Mouse (Mus musculus) left cerebral cortex, adult 9 months (tissue): ENCODE data around the gene Kmt2a.

Experiments
- DNase-seq, 2 experiments: peaks; one replicate each; pipeline ENCODE4 v3.0.0; 2022; ENCODE audit warnings: low spot score in 2 of 2

Kmt2a gene

DNA sequence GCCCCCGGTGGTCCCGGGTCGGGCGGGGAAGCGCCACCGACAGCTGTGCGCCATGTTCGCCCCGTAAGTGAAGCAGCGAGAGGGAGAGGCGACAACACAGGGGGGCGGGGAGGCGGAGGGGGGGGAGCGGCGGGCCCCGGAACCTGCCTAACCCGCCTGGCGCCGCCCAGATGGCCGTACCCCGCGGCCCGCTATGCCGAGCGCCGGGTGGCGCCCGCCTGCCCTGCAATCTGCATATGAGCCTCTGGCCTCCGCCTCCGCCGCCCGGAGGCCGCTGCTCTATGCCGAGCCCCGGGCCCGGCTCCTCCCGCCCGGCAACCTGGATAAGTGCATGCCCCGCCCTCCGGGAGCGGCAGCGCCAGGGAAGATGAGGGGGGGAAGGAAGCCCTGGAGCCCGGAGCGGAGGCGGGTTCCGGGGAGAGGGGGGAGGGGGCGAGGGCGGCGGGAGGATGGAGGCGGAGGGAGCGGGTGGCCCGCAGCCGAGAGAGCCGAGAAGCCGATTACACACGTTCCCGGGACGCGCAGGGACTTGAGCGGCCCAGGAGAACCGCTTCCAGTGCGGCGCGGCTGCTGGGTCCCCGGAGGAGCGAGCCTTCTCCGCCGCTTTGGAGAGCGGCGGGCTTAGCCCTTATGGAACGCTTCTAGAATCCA is at the start of gene Kmt2a:
Kmt2a (minus strand) TSS at position 76 of the 651 bp plus-strand sequence.
- DNase-seq: peak; percentile 94 to 98

DNA sequence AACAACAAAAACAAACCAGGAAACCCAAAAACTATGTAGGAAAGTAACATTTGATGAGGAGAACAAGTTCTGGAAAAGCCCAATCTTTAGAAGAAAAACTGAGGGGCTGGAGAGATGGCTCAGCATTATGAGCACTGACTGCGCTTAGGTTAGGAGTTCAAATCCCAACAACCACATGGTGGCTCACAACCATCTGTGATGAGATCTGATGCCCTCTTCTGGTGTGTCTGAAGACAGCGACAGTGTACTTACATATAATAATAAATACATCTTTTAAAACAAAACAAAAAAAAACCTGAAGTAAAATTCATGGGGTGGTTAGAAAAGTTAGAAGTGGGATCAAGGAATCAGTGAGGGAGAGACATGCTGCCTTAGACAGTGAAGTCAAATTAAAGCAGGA is 40.4 kb upstream of the Kmt2a start:
- no peak for DNase-seq

DNA sequence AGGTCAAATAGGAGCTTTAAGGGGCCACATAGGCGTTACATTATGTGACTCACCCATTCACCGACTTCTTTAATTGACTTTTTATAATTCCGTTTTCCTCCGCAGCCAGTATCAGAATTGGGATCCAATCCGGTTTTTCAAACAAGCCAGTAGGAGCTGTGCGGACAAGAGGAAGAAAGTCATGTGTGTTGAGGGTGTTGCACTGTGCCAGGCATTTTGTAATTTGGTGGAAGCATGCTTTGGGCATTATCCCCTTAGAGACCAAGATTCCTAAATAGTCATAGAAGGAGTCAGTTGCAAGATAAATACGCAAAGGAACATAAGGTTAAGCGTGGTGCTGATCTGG is 40.0 kb upstream of the Kmt2a start:
- no peak for DNase-seq

DNA sequence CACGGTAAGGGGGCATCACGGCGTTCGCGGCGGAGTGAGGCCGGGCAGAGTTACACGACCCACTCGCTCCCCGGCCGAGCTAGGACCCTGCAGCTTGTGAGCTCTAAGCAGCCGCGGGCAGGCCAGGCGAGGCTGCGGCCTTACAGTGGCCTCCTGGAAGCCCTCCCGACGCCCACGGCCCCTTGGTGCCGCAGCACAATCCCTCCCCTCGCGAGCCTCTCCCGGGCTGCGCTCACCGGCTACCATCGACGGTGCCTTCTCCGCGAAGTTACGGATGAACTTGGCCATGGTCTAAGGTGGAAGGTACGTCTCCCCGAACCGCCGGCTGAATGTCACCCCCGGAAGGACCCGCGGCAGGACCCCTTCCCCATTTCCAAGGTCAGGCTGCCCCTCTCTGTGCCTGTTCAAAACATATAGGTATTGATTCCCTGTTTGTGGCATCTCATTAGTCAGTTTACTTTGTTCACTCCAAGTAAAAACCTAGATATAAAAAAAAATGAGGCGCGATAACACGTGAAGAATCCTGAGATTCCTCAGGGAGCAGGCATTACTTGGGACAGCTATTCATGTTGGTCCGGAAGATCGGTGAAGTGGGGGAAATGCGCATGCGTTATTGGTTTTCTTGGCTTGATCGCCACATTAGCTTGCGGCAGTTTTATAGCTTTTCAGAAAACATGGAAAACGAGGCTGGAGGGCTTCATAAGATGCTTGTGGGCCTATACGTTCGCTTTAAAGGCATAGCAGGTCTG is 39.5 kb upstream of the Kmt2a start, which contains the start of gene Atp5l:
Atp5l (minus strand) TSS at position 369 of the 749 bp plus-strand sequence.
- peak; percentile 80 to 91 for DNase-seq

DNA sequence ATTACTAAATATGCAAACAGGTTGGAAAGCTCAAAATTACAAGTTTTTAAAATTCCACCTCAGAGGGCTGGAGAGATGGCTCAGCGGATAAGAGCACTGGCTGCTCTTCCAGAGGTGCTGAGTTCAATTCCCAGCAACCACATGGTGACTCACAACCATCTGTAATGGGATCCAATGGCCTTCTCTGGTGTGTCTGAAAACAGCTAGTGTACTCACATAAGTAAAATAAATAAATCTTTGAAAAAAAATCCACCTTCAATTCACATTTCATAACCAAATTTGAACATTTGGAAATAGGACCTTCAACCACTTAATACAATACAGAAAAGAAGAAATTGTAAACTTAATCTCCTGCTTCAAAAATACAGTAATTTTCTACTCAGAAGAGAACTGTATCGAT is 38.5 kb upstream of the Kmt2a start:
- no peak for DNase-seq

DNA sequence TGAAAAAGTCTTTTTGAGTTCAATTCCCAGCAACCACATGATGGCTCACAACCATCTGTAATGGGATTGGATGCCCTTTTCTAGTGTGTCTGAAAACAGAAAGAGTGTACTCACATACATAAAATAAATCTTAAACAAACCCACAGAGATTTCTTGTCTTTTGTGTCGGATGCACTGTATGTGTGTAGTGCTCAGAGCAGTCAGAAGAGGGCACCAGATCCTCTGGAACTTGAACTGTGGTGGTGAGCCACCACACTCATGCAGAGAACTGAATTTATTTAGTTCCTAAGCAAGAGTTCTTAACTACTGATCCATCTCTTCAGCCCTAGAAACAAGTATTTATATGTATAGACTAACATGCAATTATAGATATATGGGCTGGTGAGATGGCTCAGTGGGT is 35.1 kb upstream of the Kmt2a start:
- peak in 1 of 2 experiments; percentile 24 for DNase-seq

DNA sequence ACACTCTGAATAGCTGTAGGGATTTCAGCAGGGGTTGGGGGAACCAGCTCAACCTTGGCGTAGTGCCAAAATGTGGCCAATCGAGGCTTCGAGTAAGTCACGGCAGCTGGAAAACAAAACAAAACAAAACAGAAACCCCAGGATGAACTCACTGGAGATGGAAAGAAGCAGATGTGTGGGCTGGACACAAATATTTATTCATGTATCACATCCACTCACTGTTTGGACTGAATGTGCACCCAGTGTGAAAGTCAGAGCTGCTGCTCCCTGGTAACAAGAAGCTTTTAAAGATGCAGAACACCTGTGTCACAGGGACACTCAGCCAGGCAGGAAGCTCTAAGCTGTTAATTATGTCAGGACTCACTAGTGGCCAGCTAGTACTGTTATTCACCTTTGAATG is 33.6 kb upstream of the Kmt2a start:
- DNase-seq: no peak

DNA sequence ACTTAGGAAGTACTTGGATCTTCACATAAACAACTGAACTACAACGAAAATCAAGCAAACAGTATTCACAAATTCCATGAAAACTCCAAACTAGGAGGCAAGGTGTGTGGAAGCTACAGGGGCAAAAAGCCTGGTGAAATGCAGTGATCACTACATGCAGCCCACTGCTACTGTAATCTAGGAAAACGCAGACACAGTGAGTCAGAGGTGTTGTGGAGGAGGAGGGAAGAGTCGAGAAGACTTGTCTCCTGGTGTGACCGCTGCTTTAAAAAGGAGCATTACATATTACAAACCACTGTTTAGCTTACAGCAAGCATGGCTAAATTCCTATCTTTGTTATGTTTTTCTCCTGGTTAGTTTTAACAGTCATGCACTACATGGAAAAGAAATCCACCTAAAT is 30.3 kb upstream of the Kmt2a start:
- DNase-seq: no peak

DNA sequence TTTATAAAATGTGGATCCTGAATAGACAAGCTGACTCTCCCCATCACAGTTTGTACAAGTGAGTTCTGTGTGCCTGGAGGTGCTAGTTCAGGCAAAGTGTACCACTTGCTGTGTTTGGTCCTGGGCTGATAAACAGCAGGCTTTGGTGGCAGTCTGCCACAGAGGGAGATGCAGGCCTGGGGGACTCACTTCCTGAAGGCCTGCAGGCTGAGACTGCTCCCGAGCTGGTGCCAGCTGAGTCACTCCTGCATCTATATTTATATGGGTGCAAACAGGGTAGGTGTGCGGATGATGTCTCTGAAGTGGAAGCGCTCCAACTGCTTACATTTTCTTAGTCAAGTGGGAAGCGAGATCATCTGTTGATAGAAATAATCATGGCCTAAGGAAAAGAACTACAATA is 24.5 kb upstream of the Kmt2a start:
- peak; percentile 77 to 87 for DNase-seq

DNA sequence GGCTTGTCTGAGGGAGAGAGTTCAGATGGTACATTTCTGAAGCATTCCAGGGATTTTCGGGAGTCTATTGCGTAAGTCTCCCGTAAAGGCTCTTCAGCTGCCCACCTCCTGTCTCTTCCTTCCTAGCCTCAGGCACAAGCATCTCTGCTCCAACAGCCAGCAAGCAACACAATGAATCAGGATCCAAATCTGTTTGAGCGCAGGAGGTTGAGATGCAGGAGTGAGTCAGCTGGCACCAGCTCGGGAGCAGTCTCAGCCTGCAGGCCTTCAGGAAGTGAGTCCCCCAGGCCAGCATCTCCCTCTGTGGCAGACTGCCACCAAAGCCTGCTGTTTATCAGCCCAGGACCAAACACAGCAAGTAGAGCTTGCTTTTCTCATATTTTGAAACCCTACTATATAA is 23.9 kb upstream of the Kmt2a start:
- peak; percentile 85 to 92 for DNase-seq

DNA sequence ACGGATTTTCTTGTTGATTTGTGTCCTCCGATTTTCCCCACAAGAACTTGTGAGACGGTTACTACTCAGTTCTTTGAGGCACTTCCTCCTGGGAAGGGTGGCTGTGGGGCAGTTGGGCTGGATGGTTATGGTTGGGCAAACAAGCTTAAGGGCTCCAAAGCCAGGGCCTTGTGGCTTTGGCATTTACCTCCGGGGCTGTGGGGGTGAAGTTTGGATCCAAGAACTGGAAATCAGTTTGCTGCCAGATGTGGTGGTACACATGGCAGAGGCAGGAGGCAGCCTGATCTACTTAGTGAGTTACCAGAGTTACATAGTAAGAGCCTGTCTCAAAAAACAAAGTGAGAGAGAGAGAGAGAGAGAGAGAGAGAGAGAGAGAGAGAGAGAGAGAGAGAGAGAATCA is 22.8 kb upstream of the Kmt2a start:
- DNase-seq: no peak

DNA sequence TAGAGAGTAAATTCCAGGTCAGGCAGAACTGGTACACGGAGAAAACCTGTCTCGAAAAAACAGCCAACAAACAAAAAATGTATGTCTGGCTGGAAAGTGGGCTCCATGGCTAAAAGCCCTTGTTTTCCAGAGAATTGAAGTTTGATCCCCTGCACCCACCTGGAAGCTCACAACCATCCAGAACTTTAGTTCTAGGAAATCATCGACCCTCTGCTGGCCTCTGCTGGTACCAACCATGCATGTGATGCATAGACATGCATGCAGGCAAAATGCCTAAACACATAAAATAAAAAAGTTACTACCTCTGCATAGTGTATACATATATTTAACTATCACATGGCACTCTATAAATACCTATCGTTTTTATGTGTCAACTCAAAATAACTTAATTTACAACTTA is 19.3 kb upstream of the Kmt2a start:
- DNase-seq: no peak

DNA sequence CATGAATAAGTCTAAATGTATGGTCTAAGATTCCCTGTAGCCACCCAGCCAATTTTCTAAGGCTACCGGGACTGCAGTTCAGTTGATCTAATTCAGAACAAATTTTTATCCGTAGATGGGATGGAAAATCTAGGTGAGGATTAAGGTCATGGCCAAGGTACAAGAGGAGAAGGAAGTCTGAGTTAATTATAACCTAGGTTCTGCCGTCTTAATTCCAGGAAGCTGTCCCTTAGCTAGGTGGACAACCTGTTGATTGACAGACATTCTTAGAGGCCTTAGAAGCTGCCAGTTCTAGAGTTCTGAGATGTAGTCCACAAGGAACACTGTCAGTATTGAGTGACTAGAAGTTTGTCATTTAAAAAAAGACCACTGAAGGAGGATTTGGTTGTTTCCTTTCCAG is 18.6 kb upstream of the Kmt2a start:
- no peak for DNase-seq

DNA sequence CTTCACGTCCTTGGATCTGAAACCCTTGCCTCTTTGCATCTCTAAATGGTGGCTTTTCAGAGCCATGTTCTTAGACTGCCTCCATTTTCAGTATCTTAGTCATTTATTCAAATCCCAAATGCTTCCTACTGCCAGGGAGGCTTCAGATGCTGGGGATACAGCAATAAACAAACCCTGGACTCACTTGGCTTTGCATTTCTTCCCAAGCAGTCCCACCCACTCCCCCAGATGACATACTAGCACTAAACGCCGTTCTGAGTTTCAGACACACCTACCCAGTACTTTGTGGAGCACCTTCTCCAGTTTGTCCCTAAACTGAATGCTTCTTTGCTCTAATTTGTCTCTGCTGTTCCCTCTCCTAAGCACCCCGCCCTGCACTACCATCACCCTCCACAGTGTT is 15.9 kb upstream of the Kmt2a start:
- DNase-seq: no peak

DNA sequence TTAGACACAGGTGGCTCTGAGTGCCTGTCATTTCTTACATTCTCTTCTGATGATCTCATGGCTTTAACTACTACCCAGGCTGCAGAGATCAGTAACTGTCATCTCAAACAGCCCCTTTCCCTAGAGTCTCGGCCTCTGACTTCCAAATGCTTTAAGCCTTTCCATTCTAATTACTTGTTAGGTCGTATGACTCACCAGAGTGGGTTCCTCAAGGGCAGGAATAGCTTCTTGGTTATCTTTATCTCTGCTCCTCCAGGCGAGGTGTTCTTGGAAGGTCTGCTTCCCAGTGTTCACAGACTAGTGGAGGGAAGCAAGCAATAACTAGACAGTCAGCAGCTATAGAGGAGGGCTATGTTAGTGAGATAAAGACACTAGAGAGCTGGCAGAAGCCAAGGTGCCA is 11.6 kb upstream of the Kmt2a start:
- DNase-seq: no peak

DNA sequence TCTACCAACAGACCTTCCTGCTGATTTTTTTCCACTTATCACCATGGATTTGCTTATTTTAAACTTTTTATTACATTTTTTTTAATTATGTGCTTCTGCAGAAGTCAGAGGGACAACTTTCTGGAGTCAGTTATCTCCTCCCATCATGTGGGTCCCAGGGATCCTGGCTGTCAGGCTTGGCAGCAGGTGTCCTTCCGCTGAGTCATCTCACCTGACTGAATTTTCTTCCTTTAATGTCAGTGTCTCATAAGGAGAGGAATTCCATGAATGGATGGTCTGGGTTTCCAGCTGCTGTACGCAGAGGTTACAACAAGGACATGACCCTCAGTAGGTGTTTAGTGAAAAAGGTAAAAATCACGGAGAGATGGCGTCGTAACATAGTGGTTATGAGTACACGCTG is 10.1 kb upstream of the Kmt2a start:
- no peak for DNase-seq

DNA sequence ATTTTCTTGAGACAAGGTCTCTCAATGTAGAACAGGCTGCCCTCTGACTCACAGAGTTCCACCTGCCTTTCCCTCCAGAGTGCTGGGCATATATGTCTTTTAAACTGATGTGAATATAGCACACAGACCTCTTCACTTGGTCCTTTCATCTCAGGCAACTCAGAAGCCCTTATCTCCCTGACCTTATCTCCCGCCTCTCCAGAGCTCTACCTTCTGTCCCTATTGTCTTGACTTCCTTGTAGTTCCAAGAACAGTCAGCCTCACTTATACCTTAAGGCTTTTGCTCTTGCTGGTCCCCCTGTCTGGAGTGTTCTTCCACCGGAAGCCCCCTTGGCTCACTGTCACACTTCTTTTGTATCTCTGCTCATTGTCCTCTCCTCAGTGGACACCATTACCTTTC is 9.0 kb upstream of the Kmt2a start:
- DNase-seq: no peak

DNA sequence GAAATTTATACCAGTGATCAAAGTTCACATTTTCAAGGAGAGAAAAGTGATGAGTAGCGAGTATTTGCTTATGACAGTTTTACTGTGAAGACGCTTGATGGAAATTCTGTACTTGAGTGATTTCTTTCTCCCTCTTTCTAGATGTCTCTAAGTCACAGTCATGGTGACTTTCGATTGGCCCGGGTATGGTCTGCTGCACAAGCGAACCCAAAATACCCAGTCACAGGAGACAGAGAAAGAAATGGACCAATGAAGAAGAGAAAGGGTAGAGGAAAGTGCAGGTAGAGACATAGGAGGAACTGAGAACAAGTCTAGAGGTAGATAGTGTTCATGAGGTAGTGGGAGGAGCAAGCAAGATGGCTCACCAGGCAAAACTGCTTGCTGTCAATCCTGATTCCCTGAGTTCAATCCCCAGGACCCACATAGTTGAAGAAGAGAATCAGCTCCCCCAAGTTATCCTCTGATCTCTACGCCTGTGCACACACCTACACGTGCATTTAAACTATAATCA is 7.1 kb upstream of the Kmt2a start:
- no peak for DNase-seq

DNA sequence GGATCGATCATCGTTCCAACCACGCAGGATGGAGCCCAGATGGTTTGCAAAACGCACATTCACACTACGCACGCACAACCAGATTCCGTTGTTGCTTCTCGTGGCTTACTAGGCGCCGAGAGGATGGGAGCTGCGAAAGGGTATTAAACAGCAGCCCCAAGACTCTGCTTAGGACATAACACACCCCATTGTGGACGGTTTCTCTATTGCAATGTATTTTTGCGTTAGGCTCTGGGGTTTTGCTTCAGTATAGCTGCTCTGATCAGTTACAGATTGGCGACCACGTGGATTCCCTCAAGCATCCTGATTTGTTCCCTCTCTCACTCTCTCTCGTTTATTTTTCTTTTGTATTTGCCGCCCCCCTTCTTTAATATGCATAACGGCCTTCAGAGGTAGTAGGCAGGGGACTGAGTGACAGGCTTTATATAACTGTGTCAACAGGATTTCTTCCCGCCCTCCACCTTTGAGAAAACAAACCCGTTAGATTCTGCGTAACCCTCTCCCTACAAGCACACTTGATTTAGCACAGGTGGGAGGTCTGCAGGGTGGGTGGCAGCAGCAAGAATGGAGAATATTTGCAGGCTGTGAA is 2.0 kb upstream of the Kmt2a start:
- DNase-seq: peak; percentile 65 to 66

DNA sequence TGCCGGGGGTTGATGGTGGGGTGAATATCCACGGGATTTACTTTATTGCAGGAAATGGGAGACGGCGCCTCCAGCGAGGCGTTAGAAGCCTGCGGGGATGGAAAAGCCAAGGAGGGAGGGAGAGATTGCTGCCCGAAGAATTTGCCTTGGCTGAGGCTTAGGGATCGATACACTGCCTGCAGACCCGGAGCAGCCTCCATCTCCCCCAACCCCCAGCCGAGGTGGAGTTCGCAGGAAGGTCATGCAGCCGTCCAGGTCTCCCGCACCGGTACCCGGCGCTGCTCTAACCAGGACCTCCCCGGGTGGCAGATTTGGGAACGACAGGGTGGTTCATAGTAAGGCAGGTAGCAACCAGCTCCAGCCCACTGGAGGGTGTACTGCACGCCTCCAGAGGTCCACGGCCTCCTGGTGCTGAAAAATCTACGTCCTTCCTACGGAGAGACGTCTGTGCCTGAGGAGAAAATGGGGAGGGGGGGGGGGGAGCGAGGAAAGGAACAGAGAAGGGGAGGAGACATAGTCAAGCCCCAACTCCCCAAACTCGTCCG is 1.4 kb upstream of the Kmt2a start:
- no peak for DNase-seq

DNA sequence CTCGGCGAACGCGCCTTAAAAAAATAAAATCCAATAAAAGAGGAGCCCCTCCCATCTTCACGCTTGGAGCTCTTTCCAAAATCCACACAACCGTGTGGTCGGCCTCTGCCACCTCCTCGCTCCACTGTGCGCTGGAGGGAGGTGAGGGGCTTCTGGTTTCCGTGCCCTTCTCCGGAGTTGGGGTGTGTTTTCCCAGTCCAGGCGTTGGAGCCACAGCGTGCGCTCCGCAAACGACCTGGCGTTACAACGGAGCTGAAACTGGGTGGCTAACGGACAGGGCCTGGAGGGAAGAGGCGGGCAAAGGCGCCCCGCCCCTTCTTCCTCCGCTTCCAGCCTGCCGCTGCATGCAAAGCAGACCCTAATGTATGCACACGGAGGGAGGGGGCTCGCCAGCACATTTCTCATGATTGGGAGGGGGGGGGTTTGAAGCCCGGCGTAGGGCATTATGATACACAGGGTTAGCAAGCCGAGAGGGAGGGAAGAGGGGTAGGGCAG is 892 bp upstream of the Kmt2a start:
- DNase-seq: peak in 1 of 2 experiments; percentile 62

DNA sequence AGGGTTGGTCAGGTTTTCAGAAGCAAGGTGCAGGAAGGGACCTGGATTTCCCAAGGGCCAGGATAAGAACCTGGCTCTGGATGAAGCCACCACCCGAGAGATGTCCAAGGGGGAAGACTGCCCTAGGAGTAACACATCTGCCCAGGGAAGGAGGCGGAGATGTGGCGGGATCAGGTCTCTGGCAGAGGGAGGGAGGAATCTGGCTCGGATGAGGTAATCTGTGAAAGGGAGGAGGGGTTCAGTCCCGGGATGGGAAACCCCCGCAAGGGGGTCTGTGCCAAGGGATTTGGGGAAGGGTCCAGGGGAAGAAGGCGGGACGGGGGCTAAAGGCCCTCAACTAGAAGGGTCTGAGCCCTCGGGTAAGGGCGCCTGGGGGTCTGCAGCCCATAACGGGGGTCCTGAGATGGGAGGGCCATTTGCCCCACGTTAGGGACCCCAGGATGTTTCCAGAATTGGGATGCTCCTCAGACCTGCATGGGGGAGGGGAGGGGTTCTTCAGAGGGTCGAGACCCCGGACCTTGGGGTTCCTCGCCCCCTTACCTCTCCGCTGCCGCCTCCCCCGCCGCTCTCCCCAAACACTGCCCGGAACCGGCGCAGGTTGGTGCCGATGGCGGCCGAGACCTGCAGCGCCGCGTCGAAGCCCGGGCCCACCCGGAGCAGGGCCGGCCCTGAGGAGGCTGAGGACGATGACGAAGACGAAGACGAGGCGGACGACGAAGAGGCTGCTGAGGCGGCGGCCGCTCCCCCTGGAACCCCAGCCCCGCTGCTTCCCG is 601 bp downstream of the Kmt2a start:
- peak in 1 of 2 experiments; percentile 17 for DNase-seq
